Mouse (Mus musculus): ENCODE measurements around the gene Ak7. TPM values are rescaled to one million over a fixed set of nuclear protein-coding genes. Genes with fewer than 3 reads are reported as not detected.

Gene Ak7
- polyA plus RNA-seq, 1 experiment from 2014 or later = 0.09 TPM

- no peaks in the 10 kb centered on the region for H3K9me3 ChIP-seq (replicated peaks)
- 92% methylated on average over 6 of the region's 6 CpGs for WGBS
- no peaks in the 10 kb centered on the region for H3K4me1 ChIP-seq
- no peaks in the 10 kb centered on the region for H3K27me3 ChIP-seq (ENCODE audit: low read depth, poor library complexity, severe bottlenecking)
- peaks cover 96% of the 10 kb centered on the region for H3K36me3 ChIP-seq
- H3K4me3 ChIP-seq = no peak overlapping the region
- no peak for DNase-seq (ENCODE audit: low spot score)
- H3K27ac ChIP-seq = no peak overlapping the region
These were observed 108.2 kb downstream of the Ak7 start for GRCm38 (mm10) chr12:105813957-105814356.

GRCm38 (mm10) chr12:105823472-105823871 lies 117.7 kb downstream of the Ak7 start:
- no peak for DNase-seq (ENCODE audit: low spot score)
- Histone ChIP-seq H3K27ac (no peak overlapping the region), H3K36me3 (peaks cover 100% of the 10 kb centered on the region), H3K4me3 (no peak overlapping the region), H3K4me1 (no peaks in the 10 kb centered on the region), H3K27me3 (ENCODE audit: low read depth, poor library complexity, severe bottlenecking) (no peaks in the 10 kb centered on the region), H3K9me3 (replicated peaks) (no peaks in the 10 kb centered on the region)
- WGBS = 90% methylated on average over 4 of the region's 4 CpGs

GRCm38 (mm10) chr12:105824743-105825142 lies 119.0 kb downstream of the Ak7 start:
- H3K27ac ChIP-seq = no peak overlapping the region
- no peak overlapping the region for H3K4me3 ChIP-seq
- H3K9me3 ChIP-seq (replicated peaks) = no peaks in the 10 kb centered on the region
- 79% methylated on average over 8 of the region's 8 CpGs for WGBS
- H3K4me1 ChIP-seq = no peaks in the 10 kb centered on the region
- peaks cover 100% of the 10 kb centered on the region for H3K36me3 ChIP-seq
- no peaks in the 10 kb centered on the region for H3K27me3 ChIP-seq (ENCODE audit: low read depth, poor library complexity, severe bottlenecking)
- DNase-seq (ENCODE audit: low spot score) = no peak

- no peak for DNase-seq (ENCODE audit: low spot score)
- no peaks in the 10 kb centered on the region for H3K4me1 ChIP-seq
- H3K36me3 ChIP-seq = peaks cover 100% of the 10 kb centered on the region
- no peaks in the 10 kb centered on the region for H3K27me3 ChIP-seq (ENCODE audit: low read depth, poor library complexity, severe bottlenecking)
- no peak overlapping the region for H3K27ac ChIP-seq
- no peaks in the 10 kb centered on the region for H3K9me3 ChIP-seq (replicated peaks)
- 96% methylated on average over 4 of the region's 4 CpGs for whole genome bisulfite sequencing
- H3K4me3 ChIP-seq = no peak overlapping the region
These were observed 119.5 kb downstream of the Ak7 start for GRCm38 (mm10) chr12:105825266-105825665.

Other genes with a start within 250 kb of the Ak7 start
- 0.36 and 0.93 TPM in 2 replicates for gene Bdkrb2, start 142.8 kb upstream of the Ak7 start, polyA plus RNA-seq (2016; fragmentation: Nextera tagmentation; extraction: Ambion mirVana)
- not detected in 2 replicates for gene Bdkrb1, start 102.9 kb upstream of the Ak7 start, polyA plus RNA-seq (2016; fragmentation: Nextera tagmentation; extraction: Ambion mirVana)
- 36.8 and 41.2 TPM in 2 replicates for gene Gskip, start 21.1 kb upstream of the Ak7 start, polyA plus RNA-seq (2016; fragmentation: Nextera tagmentation; extraction: Ambion mirVana)
- gene Atg2b, start 20.8 kb upstream of the Ak7 start, polyA plus RNA-seq (2016; fragmentation: Nextera tagmentation; extraction: Ambion mirVana) = 12.1 and 14.0 TPM in 2 replicates
- gene Papola, start 78.7 kb downstream of the Ak7 start, polyA plus RNA-seq (2016; fragmentation: Nextera tagmentation; extraction: Ambion mirVana) = 281 and 297 TPM in 2 replicates

Measured in limb, embryonic 10.5 days (tissue).